Mouse (Mus musculus): ENCODE results near the gene Tnpo2. TPM values are rescaled to one million over a fixed set of nuclear protein-coding genes. Genes with fewer than 3 reads are reported as not detected.

The Tnpo2 gene
- polyA plus RNA-seq, 1 experiment from 2014 or later = 15.2 TPM

DNA sequence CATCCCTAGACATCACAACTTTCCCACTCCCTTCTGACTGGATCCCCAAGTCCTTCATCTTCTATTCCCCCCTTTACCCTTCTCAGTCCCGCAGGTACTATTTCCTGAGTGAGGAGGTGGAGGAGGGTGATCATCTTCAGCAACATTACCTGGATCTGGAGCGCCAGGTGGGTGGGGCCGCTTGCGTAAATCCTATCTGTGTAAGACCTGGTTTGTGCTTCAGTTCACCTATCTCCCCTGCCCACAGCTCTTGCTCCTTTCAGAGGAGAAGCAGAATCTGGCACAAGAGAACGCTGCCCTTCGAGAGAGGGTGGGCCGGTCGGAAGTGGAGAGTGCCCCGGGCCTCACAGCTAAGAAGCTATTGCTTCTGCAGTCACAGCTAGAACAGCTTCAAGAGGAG is 42.3 kb upstream of the Tnpo2 start:
- Histone ChIP-seq H3K27ac (replicated peaks in 1 of 2; ENCODE audit: control insufficient read depth in 1 of 2, insufficient read depth in 1 of 2, low read depth in 2 of 2, low read length in 2 of 2) (no peak overlapping the region), H3K27me3 (ENCODE audit: control insufficient read depth, insufficient read depth, low read length) (peaks cover 28% of the 10 kb centered on the region), H3K4me1 (ENCODE audit: control insufficient read depth in 2 of 2, insufficient read depth in 2 of 2, low read length in 2 of 2) (peaks cover 8 to 10% of the 10 kb centered on the region in 2 experiments; a peak in 3 of 4 replicates), H3K9ac (ENCODE audit: low read length) (no peak overlapping the region), H3K36me3 (ENCODE audit: control insufficient read depth, insufficient read depth, low read length) (no peaks in the 10 kb centered on the region), H3K4me2 (ENCODE audit: low read length) (no peak overlapping the region), H3K9me3 (ENCODE audit: control insufficient read depth, low read length) (no peaks in the 10 kb centered on the region), H3K4me3 (ENCODE audit: control insufficient read depth in 1 of 2, insufficient read depth in 1 of 2, low read depth in 1 of 2, low read length in 2 of 2) (no peak overlapping the region)
- 90% methylated on average over 9 of the region's 9 CpGs for WGBS
- ATAC-seq (ENCODE audit: insufficient number of reproducible peaks, insufficient read depth, low FRiP score, low read depth) = no peak

DNA sequence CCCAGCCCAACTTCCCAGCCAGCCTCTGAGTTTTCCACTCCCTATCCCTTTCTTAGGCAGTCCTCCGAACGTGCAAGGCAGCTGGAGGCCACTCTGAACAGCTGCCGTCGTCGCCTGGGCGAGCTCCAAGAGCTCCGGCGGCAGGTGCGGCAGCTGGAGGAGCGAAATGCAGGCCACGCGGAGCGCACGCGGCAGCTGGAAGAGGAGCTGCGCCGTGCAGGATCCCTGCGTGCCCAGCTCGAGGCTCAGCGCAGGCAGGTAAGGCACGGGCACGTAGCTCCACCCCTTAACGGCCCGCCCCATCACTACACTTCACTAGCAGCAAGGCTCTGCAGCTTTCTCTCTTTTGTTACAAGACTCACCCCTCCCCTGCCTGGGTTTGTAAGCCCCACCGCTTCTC is 41.0 kb upstream of the Tnpo2 start:
- H3K4me1 ChIP-seq (ENCODE audit: control insufficient read depth in 2 of 2, insufficient read depth in 2 of 2, low read length in 2 of 2) = peaks cover 6% of the 10 kb centered on the region in 2 experiments; a peak in 3 of 4 replicates
- ATAC-seq (ENCODE audit: insufficient number of reproducible peaks, insufficient read depth, low FRiP score, low read depth) = no peak
- 16% methylated on average over 25 of the region's 25 CpGs for WGBS
- H3K4me3 ChIP-seq (ENCODE audit: control insufficient read depth in 1 of 2, insufficient read depth in 1 of 2, low read depth in 1 of 2, low read length in 2 of 2) = no peak overlapping the region
- H3K4me2 ChIP-seq (ENCODE audit: low read length) = no peak overlapping the region
- H3K27me3 ChIP-seq (ENCODE audit: control insufficient read depth, insufficient read depth, low read length) = peaks cover 28% of the 10 kb centered on the region
- H3K27ac ChIP-seq (replicated peaks in 1 of 2; ENCODE audit: control insufficient read depth in 1 of 2, insufficient read depth in 1 of 2, low read depth in 2 of 2, low read length in 2 of 2) = no peak overlapping the region
- H3K36me3 ChIP-seq (ENCODE audit: control insufficient read depth, insufficient read depth, low read length) = no peaks in the 10 kb centered on the region
- H3K9me3 ChIP-seq (ENCODE audit: control insufficient read depth, low read length) = no peaks in the 10 kb centered on the region
- no peak overlapping the region for H3K9ac ChIP-seq (ENCODE audit: low read length)

DNA sequence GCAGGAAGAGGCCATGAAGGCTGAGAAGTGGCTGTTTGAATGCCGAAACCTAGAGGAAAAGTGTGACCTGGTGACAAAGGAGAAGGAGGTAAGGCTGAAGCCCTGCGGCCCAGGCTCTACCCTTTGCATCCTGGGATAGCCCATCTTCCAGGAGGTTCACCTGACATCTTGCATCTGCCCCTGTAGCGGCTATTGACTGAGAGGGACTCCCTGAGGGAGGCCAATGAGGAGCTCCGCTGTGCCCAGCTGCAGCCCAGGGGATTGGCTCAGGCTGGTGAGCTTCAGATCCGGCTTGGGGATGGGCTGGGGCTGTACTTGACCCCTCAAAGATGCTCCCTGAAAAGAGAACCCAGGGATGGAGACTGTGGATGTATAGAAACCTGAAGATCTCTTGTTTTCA is 39.7 kb upstream of the Tnpo2 start:
- H3K27me3 ChIP-seq (ENCODE audit: control insufficient read depth, insufficient read depth, low read length) = peaks cover 28% of the 10 kb centered on the region
- H3K9me3 ChIP-seq (ENCODE audit: control insufficient read depth, low read length) = no peaks in the 10 kb centered on the region
- H3K27ac ChIP-seq (replicated peaks in 1 of 2; ENCODE audit: control insufficient read depth in 1 of 2, insufficient read depth in 1 of 2, low read depth in 2 of 2, low read length in 2 of 2) = no peak overlapping the region
- ATAC-seq (ENCODE audit: insufficient number of reproducible peaks, insufficient read depth, low FRiP score, low read depth) = no peak
- no peaks in the 10 kb centered on the region for H3K36me3 ChIP-seq (ENCODE audit: control insufficient read depth, insufficient read depth, low read length)
- no peak overlapping the region for H3K4me3 ChIP-seq (ENCODE audit: control insufficient read depth in 1 of 2, insufficient read depth in 1 of 2, low read depth in 1 of 2, low read length in 2 of 2)
- WGBS = 84% methylated on average over 5 of the region's 5 CpGs
- H3K4me1 ChIP-seq (ENCODE audit: control insufficient read depth in 2 of 2, insufficient read depth in 2 of 2, low read length in 2 of 2) = peaks cover 2% of the 10 kb centered on the region in 2 experiments; a peak in 1 of 4 replicates
- H3K4me2 ChIP-seq (ENCODE audit: low read length) = no peak overlapping the region
- H3K9ac ChIP-seq (ENCODE audit: low read length) = no peak overlapping the region

GRCm38 (mm10) chr8:84997649-84998295 is 38.9 kb upstream of the Tnpo2 start:
- H3K27me3 ChIP-seq (ENCODE audit: control insufficient read depth, insufficient read depth, low read length) = peaks cover 28% of the 10 kb centered on the region
- peaks cover 2% of the 10 kb centered on the region in 2 experiments; a peak in 1 of 4 replicates for H3K4me1 ChIP-seq (ENCODE audit: control insufficient read depth in 2 of 2, insufficient read depth in 2 of 2, low read length in 2 of 2)
- H3K9me3 ChIP-seq (ENCODE audit: control insufficient read depth, low read length) = no peaks in the 10 kb centered on the region
- no peak overlapping the region for H3K27ac ChIP-seq (replicated peaks in 1 of 2; ENCODE audit: control insufficient read depth in 1 of 2, insufficient read depth in 1 of 2, low read depth in 2 of 2, low read length in 2 of 2)
- no peaks in the 10 kb centered on the region for H3K36me3 ChIP-seq (ENCODE audit: control insufficient read depth, insufficient read depth, low read length)
- peak overlapping the region; percentile 34; the same call in 1 of the 2 replicates for H3K9ac ChIP-seq (ENCODE audit: low read length)
- H3K4me3 ChIP-seq (ENCODE audit: control insufficient read depth in 1 of 2, insufficient read depth in 1 of 2, low read depth in 1 of 2, low read length in 2 of 2) = no peak overlapping the region
- ATAC-seq (ENCODE audit: insufficient number of reproducible peaks, insufficient read depth, low FRiP score, low read depth) = peak; percentile 67
- peak overlapping the region; percentile 39 for H3K4me2 ChIP-seq (ENCODE audit: low read length)
- WGBS = 5% methylated on average over 19 of the region's 19 CpGs

- WGBS = 10% methylated on average over 25 of the region's 25 CpGs
- Histone ChIP-seq H3K4me2 (ENCODE audit: low read length) (no peak overlapping the region), H3K9ac (ENCODE audit: low read length) (no peak overlapping the region), H3K4me1 (ENCODE audit: control insufficient read depth in 2 of 2, insufficient read depth in 2 of 2, low read length in 2 of 2) (no peaks in the 10 kb centered on the region), H3K9me3 (ENCODE audit: control insufficient read depth, low read length) (no peaks in the 10 kb centered on the region), H3K36me3 (ENCODE audit: control insufficient read depth, insufficient read depth, low read length) (no peaks in the 10 kb centered on the region), H3K27me3 (ENCODE audit: control insufficient read depth, insufficient read depth, low read length) (peaks cover 57% of the 10 kb centered on the region), H3K4me3 (ENCODE audit: control insufficient read depth in 1 of 2, insufficient read depth in 1 of 2, low read depth in 1 of 2, low read length in 2 of 2) (no peak overlapping the region), H3K27ac (replicated peaks in 1 of 2; ENCODE audit: control insufficient read depth in 1 of 2, insufficient read depth in 1 of 2, low read depth in 2 of 2, low read length in 2 of 2) (no peak overlapping the region)
- ATAC-seq (ENCODE audit: insufficient number of reproducible peaks, insufficient read depth, low FRiP score, low read depth) = no peak
These were observed 29.0 kb upstream of the Tnpo2 start for GRCm38 (mm10) chr8:85007686-85008085.

GRCm38 (mm10) chr8:85011242-85011641 is 25.5 kb upstream of the Tnpo2 start:
- Histone ChIP-seq H3K4me2 (ENCODE audit: low read length) (no peak overlapping the region), H3K9me3 (ENCODE audit: control insufficient read depth, low read length) (no peaks in the 10 kb centered on the region), H3K9ac (ENCODE audit: low read length) (no peak overlapping the region), H3K36me3 (ENCODE audit: control insufficient read depth, insufficient read depth, low read length) (no peaks in the 10 kb centered on the region), H3K27me3 (ENCODE audit: control insufficient read depth, insufficient read depth, low read length) (peaks cover 75% of the 10 kb centered on the region), H3K4me3 (ENCODE audit: control insufficient read depth in 1 of 2, insufficient read depth in 1 of 2, low read depth in 1 of 2, low read length in 2 of 2) (no peak overlapping the region), H3K27ac (replicated peaks in 1 of 2; ENCODE audit: control insufficient read depth in 1 of 2, insufficient read depth in 1 of 2, low read depth in 2 of 2, low read length in 2 of 2) (no peak overlapping the region), H3K4me1 (ENCODE audit: control insufficient read depth in 2 of 2, insufficient read depth in 2 of 2, low read length in 2 of 2) (0 out of 4 replicates have a peak, but pooled peaks cover 0 to 3% of the 10 kb centered on the region in 2 experiments)
- no peak for ATAC-seq (ENCODE audit: insufficient number of reproducible peaks, insufficient read depth, low FRiP score, low read depth)
- WGBS = 11% methylated on average over 28 of the region's 28 CpGs

- WGBS = 4% methylated on average over 25 of the region's 26 CpGs
- Histone ChIP-seq H3K27ac (replicated peaks in 1 of 2; ENCODE audit: control insufficient read depth in 1 of 2, insufficient read depth in 1 of 2, low read depth in 2 of 2, low read length in 2 of 2) (no peak overlapping the region), H3K4me2 (ENCODE audit: low read length) (peak overlapping the region; percentile 59), H3K27me3 (ENCODE audit: control insufficient read depth, insufficient read depth, low read length) (peaks cover 59% of the 10 kb centered on the region), H3K9me3 (ENCODE audit: control insufficient read depth, low read length) (no peaks in the 10 kb centered on the region), H3K4me1 (ENCODE audit: control insufficient read depth in 2 of 2, insufficient read depth in 2 of 2, low read length in 2 of 2) (0 out of 4 replicates have a peak, but pooled peaks cover 0 to 3% of the 10 kb centered on the region in 2 experiments), H3K36me3 (ENCODE audit: control insufficient read depth, insufficient read depth, low read length) (peaks cover 14% of the 10 kb centered on the region), H3K4me3 (ENCODE audit: control insufficient read depth in 1 of 2, insufficient read depth in 1 of 2, low read depth in 1 of 2, low read length in 2 of 2) (peak overlapping the region; percentile 20 to 21), H3K9ac (ENCODE audit: low read length) (0 out of 2 replicates have a peak overlapping the region, but pooled peaks have one; percentile 14)
- no peak for ATAC-seq (ENCODE audit: insufficient number of reproducible peaks, insufficient read depth, low FRiP score, low read depth)
These were observed 23.4 kb upstream of the Tnpo2 start for GRCm38 (mm10) chr8:85013230-85013840.

All from heart, embryonic 14.5 days (tissue).